Mouse (Mus musculus) cerebellum, adult (tissue): ENCODE measurements at regions not wholly inside any gene's neighbourhood (a gene's known extent, or its start where the extent isn't known, plus 50 kb on each side); places are given as distances from the start of the nearest gene placed in this dataset.

ENCODE experiments used
- ATAC-seq: cut with Nextera tagmentation; 2 replicates; pipeline ENCODE4 v1.9.2; 2017; ENCODE audit warnings: mild to moderate bottlenecking, moderate library complexity, mixed read lengths; ENCODE audit not compliant: insufficient number of reproducible peaks, low FRiP score, low TSS enrichment

DNA sequence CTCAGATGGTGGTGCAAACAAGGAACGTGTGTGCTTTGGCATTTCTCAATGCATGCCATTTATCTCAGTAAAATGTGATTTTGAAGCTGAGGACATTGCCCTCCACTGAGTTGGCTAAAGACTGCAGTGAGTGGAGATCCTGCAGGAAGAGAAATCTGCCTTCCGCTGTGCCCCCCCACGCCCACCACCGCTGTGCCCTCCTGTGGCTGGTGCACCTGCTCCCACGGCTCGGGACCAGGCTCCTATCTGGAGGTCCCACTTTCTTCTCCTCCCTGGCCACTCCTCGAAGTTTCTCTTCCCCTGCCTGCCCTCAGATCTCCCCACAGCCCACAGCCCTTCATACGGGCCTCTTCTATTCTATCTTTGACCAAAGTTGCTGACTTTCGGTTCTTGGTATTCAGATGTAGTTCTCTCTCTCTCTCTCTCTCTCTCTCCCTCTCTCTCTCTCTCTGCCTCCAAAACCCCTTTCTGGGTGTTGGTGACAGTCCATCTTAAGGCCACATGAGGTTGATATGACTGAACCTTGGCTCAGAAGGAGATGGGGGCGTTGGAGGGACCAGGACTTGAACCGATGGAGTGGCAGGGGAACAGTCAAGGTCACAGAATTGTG lies 139.2 kb downstream of the Cdc5l start:
- no peak for ATAC-seq

DNA sequence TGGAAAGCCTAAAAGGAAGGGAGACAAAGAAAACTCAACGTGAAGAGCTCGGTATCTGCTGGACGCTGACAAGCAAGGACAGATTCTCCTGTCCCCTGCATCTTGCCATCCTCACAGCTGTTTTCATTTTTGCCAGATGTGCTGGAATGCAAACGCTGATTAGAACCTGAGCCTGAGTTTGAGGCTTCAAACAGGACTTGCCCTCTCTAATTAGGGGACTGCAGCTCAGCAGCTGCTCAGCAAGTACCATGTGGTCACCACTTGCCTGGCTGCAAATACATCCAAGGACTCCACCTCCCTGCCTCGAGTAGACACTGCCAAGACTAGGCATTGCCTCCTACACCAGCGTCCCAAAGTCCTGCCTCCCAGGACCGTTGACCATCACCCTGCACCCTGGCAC lies 140.7 kb downstream of the Cdc5l start:
- ATAC-seq = no peak

DNA sequence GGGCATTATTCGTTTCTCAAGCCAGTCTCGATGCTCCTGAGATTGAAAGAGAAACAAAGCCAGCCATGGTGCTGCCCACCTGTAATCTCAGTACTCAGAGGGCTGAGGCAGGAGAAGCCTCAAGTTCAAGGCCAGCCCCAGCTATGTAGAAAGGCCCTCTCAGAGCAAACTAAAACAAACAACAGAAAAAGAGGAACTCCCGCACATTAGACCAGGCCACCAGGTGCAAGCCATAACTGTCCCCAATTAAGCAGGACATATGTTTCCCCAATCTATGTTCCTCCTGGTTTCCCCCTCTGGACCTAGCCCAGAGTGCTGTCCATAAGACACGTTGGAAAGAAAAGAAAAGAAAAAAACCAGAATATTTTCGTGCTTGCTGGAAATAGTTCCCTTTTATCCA lies 142.5 kb downstream of the Cdc5l start:
- no peak for ATAC-seq

DNA sequence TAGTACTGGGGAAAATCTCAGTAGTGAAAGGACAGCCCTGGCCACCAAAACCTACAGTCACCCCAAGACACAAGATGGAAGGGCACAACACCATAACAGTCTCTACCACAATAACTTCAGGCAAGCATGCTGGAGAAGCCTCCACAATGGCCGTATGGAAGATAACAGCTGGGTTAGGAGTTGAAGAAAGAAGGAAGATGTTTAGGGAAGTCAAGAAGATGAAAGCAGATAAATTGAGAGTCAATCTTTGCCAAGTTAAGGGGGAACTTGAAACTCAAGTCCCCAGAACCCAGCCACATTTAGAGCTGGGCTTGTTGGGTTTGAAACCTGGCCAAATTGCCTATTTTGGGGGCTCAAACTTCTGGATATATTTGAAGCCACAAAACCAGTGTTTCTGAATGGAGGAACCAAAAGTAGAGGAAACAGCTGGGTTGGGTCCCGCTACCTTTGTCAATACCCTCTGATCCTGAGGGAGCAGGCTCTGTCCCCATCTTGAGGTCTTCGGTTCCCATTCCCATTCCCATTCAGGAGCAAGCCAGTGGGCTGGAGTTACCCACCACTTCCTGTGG lies 147.8 kb downstream of the Cdc5l start:
- no peak for ATAC-seq

DNA sequence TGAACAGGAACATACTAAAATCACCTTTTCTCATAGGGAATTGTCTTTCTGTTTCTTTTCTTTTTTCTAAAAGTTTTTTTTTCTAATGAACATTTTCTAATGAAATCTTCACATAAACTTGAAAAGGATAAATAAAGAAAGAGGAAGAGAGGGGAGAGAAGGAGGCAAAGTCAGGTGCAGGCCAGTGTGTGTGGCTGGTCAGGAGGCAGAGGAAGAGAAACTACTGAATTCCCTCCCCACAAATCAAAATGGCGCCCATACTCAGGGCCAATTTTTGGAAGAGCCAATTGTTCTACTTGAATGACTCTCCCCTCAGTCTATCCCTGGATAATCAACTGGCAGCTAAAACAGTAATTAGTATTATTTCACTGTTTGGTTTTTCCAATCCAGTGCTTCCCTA lies 152.0 kb downstream of the Cdc5l start:
- no peak for ATAC-seq

DNA sequence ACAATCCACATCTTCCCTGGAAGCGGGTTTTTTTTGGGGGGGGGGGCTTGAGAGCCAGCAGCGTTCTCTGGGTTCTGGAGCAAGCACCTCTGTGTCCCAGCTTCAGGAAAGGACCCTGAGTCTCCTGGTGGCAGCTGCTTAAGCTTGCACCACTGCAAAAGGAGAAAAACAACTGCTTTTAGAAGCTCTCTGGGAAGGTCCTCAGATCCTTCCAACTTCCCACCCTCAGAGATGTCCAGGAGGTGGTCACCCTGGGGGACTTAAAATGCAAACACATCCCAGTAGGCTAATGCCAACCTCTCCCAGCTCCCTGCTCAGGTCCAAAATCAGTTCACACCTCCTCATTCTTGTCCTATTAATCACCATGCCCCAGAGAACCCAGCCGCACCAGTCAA lies 153.7 kb downstream of the Cdc5l start:
- no peak for ATAC-seq

DNA sequence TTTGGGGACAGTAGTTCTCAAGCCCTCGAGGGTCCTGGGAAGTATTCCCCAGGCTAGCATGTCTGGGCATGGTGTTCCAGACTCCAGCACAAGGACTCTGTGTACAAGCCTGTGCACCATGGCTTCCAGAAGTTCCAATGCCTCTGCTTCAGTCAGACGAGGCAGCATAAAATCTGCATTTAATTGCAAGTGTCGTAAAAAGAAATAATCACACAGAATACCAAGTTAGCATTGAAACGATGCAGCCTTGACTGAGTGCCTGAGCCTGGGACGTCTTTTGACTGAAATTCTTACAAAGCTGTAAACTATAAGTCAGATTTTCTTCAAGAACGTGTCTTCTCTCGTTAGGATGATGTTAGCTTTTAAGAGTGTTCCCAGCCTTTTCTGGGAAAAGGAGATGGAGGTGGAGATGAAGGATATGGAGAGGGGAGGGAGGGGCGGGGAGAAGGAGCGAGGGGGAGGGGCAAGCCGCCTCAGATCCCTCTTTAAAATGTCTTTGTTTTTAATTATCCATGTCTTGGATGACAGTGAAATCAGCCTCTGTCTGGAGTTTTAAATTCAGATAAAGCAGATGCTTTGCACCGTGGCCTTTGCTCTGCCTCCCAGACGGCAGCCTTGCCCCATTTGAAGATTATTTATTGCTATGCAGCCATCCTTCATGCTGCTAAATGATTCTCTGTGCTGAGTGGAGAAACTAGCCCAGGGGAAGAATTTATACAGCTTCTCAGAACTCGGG lies 154.3 kb downstream of the Cdc5l start:
- no peak for ATAC-seq

DNA sequence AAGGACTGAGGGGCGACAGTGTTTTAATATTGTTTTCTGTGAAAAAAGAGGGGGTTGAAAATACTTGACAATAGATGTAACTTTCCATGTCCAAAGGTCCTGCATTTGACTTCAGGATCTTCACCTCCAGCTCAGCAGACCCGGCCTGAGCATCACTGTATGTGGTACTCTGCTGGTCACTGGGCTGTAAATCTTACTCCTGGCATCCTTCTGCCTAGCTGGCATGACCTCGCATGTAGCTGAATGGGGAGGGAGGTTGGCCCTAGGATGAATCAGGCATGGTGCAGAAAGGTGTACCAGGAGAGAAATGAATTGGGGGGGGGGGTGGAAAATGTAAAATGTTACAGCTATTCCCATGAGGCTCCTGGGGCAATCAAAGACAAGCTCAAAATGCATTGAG lies 156.0 kb downstream of the Cdc5l start:
- ATAC-seq = no peak

DNA sequence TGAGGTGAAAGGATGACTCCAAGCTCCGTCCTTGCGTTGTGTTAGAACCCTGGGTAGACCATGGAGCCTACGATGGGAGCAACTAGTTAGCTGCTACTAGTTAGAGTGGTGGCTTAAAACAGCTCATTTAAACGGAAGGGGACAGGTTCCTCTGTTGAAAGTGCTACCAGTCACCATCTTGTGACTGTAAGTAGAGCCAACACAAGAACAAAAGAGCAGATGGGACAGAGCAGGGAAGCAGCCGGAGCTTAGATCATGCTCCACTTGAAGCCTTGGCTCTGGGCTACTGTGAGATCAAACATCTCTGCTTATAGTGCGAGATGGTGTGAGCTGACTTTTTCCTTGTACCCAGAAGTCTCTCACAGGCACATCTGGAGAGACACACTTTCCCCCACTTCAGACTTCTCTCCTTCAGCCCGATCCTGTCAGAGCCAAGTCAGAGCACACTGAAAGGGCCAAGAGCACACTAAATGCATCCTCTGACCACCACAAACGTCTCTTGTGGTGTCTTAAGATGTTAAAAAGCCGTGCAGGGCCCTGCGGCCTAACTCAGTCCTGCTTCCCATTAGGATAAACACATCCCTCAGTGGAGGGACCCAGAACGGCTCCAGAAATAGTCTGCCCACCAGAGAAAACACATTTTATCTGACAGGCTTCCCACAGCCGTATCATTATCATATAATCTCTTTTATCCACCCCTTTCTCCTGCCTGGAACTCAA lies 156.7 kb downstream of the Cdc5l start:
- ATAC-seq = peak; percentile 72

DNA sequence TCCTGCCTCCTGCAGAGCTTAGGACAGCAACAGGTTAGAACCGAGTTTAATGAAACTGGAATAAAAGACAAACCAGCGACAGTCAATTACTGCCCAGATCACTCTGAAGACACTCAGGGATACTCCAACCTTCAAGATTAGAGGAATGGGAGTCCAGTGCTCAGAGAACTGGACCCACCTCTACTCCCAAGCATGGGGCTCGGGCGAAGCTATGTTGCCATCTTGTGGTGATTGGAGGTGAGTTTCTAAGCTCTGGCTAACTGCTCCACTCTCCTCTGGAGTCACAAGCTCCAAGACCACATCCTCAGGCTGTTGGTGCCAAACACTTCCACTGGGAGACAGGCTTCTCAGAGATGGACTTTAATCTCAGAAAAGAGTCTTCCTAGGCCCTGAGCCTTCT lies 158.6 kb downstream of the Cdc5l start:
- ATAC-seq = no peak

DNA sequence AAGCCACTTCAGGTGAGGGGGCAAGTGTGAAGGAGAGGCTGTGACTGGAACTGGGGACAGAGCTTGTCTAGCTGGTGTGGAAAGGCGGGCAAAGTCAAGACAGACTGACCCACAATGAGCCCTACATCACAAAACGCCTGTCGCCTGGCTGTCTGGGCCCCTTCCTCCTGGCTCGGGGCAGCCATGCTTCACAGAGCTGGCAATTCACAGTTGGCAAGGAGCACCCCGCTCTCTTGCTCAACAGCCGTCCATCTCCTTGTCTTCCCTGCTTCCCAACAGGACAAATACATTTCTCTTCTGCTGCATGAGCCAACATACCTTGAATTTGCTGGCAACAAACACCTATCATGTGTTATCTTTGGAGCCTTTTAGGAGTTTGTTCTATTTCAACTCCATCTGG lies 166.8 kb downstream of the Cdc5l start:
- no peak for ATAC-seq

DNA sequence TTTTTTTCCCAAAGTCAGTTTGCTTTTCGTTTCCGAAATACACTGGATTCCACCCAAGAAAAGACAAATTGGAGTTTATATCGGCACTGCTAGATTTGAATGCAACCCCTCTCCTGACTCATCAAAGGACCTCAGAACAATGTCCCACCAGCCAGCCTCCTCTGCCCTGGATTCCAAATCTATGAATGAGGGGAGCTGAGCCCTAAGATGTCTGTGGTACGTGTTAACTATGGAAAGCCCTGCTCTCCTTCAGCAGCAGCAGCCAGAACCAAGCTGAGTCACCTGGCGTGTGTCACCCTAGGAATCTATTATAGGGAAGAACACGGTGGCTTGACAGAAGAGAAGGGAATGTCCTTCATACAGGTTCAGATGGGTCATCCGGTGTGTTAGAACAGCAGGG lies 167.9 kb downstream of the Cdc5l start:
- ATAC-seq = no peak

DNA sequence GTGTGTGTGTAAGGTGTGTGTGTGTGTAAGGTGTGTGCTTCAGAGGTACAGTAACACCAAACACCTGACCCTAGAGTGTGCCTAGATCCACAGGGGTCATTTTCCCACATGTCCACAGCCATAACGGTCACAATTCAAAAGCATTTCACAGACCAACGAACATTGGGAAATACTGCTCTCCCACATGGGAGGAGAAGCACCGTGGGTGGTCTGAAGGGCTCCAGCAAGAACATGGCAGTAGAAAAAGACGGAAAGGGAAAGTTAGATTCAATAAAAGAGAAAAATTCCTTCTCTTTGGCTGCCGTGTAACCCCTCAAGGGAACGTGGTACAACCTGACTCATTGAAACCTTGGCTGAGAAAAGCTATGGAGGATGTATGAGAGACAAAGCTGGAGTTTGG lies 169.1 kb downstream of the Cdc5l start:
- ATAC-seq = no peak

DNA sequence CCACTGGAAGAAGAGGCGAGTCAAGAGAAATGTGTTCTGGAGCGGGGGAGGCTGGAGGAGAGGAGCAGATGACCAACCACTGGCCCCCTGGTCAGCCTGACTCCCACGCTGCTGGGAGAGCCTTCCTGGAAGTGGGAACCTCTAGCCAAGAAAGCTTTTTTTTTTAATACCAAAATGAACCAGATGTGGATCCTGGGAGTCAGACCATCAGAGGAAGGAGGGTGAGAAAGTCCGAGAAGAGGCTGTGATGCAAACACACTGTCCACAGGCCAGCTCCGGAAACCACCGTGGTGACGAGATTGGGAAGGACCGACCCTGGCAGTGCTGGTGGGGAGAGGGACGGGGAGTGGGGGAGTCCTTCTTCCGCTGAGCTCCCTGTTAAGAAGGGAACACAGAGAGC lies 173.1 kb downstream of the Cdc5l start:
- ATAC-seq = no peak

DNA sequence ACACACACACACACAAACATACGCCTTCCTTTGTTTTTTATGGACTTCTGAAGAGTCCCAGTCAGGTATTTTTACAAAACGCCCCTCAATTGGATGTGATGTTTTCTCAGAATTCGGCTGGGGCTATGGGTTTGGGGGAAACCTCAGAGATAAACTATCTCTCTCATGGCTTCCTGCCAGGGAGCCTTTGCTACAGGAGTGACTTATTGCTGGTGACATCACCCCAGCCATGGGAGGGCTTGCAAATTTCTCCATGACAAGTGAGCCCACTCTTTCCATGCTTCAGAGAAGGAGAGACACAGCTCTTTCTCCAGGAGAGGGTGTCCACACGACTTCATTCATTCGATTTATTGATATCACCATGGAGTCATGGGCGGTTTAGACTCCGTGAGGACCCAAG lies 175.5 kb downstream of the Cdc5l start:
- no peak for ATAC-seq

DNA sequence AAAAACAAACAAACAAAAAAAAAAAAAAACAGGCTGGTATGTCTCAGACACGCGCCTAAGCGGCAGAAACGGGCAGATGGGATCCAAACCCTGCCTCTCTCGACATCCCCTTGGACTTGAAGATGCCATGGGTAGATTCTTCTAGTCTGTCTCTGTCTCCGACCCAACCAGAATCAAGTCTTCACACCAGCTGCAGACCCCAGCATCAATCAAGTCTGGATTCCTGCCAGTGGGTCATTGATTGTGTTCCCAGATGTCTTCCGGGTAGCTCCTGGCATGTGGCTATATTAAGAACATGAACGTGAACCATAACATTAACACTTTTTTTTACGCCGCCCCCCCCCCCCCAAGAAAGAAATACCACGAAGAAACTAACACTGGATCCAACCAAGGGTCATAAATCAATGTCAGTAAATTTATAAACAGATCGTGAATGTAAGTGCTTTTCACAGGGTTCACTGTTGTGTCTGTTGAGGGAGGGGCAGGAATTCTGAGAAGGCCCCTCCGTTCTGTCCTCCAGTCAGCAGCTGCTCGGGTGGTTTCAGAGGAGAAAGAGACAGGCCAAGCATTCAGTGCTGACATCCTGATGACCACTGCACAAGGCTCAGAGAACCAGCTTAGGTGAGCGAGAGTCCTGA lies 180.8 kb downstream of the Cdc5l start:
- no peak for ATAC-seq

DNA sequence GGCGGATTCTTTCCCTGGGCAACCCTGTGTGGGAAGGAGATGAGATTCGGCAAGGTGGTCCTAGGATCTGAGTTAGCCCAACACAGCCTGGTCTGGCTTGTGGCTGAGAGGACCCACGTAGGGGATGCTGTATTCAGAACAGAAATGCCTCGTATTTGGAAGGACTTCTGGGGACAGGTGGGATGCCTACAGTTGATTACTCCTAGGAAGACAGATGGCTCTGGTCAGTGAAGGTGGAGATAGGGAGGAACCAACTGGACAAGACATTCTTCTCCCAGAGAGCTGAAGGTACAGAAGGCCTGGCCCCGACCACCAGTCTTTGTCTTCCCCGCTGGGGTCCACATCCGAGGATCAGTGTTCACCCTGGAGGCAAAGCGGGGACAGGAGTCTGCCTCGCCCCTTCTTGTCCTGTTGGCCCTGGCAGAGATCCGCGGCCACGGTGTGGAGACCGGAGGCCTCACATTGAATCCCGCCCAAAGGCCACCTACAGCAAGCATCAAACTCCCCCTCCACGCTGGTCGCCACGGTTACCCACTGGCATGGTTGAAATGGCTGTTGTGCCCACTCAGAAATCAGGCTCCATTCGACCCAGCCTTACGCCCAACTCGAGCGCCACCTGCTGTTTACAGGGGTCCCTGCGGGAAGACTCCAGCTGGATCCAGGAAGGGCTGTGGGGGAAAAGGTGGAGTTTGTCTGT lies 182.4 kb downstream of the Cdc5l start:
- ATAC-seq = peak; percentile 72

DNA sequence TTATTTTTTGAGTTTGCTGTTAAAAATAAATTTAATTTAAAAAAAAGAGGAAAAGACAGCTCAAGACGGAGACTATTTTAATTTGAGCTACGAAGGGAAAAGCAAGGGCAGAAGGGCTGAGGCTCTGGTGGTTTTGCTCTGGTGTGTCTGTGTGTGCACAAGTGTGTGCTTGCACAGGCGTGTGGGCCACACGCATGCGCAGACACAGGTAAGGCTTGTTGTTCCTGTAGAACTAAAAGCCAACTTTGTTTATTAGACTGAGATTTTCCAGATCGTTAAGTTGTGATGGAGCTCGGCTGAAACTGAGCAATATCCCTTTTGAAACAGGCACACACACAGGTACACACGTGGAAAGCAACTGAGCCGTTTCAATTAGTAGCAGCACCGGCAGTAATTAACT lies 183.1 kb downstream of the Cdc5l start:
- no peak for ATAC-seq

DNA sequence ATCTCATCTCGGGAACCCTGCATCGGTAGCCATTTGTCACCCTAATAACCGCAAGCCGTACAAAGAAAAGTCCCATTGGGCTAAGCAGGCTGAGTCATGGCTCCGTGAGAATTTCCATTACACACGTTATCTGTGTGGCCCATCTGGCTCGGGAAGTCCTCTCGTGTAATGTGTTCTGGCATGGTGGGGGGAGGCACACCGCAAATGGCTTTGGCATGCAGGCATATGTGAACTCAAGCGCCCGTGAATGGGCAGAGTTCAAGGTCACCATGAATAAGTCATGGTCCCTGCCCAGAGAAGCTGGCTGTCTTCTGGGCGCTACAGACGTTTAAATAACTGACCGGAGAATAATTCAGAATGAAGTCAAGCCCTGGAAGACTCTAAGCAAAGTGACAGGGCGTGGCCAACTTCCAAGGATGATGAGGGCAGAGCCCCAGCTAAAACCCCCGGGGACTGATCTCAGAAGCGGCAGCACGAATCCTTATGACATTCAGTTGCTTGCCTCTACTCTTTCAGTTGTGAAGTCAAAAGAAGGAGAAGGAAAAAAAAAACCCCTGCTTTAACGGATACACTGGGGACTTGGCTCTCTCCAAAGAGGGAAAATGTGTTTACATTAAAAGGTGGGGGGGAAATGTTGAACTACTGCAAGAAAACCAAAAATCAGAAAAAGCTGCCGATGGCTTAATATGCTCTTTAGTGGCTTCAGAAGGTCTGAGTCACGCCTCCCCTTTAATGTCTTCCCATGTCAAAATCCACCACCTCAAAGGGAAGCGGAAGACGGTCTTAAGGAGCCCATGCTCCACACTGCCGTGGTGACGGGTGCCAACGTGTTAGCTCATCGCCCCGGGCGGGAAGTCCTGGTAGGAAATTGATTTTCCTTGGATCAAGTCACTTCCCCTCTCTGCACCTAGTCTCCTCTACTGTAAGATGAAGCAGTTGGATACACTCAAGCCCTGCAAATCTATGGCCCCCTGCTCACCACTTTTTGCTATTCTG lies 186.1 kb downstream of the Cdc5l start:
- ATAC-seq = no peak
